Mouse (Mus musculus) lung, postnatal 0 days (tissue): Measurements from ENCODE around the gene Lat2.

Experiments used
- CTCF ChIP-seq: IDR thresholded peaks from 2 replicates; pipeline ENCODE4 v1.5.1; 2016; ENCODE audit warnings: antibody characterized with exemption, mild to moderate bottlenecking
- EP300 ChIP-seq: IDR thresholded peaks from 2 replicates; pipeline ENCODE4 v1.6.1; 2016; ENCODE audit warnings: antibody characterized with exemption, mild to moderate bottlenecking, control low read depth

DNA sequence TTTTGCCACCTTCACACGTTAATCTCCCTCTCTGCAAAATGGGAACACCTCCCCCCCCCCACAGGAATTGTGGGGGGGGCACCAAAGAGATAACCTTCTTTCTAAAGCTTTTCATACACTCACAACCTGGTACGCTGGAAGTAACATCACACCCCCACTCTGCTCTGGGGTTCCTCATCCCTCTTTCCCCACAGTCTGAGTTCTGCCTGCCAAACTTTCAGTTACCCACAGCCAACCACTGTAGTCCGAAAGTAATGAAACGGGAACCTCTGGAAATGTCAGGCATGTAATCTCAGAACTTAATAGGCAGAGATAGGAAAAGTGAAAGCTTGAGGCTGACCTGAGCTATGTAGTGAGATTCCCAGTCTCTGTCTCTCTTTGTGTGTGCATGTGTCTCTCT lies 47.4 kb downstream of the Lat2 start:
- TF ChIP-seq CTCF (no peak), EP300 (no peak)
